In genomic region chr13:99932406-99932805, GRCm38 (mm10) we compare ENCODE assay signal across 38 mouse cellular contexts. TPM values are rescaled to one million over a fixed set of nuclear protein-coding genes. Genes with fewer than 3 reads are reported as not detected.
DNase-seq lines count a peak whose midpoint lies in the region; ATAC-seq and TF ChIP-seq lines count a peak whose summit lies in the region.
"Had no signal": no experiment of that assay in that cellular context is flagged by ENCODE, and none has a peak within 500 bp of the region (broad histone marks: within the 10 kb centered on the region; RNA-seq: fewer than 3 reads in every experiment).

No protein-coding gene starts in this region.

- no peak overlapping the region for H3K4me2 ChIP-seq in heart, embryonic 16.5 days (ENCODE audit: low read depth, low read length)
- H3K4me2 ChIP-seq: embryonic facial prominence, embryonic 13.5 days; forebrain, embryonic 15.5 days; heart, embryonic 15.5 days; hindbrain, embryonic 15.5 days; kidney, embryonic 15.5 days; limb, embryonic 12.5 days; liver, embryonic 15.5 days; lung, embryonic 14.5 days; midbrain, embryonic 11.5 days; neural tube, embryonic 15.5 days had no signal

- no peak overlapping the region for H3K27ac ChIP-seq in heart, embryonic 16.5 days (ENCODE audit: low read length)
- H3K27ac ChIP-seq in heart, adult 2 months: no peak overlapping the region
- H3K27ac ChIP-seq: embryonic facial prominence, embryonic 13.5 days; forebrain, embryonic 10.5 days; forebrain, embryonic 15.5 days; heart, embryonic 15.5 days; hindbrain, embryonic 10.5 days; hindbrain, embryonic 15.5 days; kidney, embryonic 15.5 days; layer of hippocampus, adult 2 months; left cerebral cortex, adult 2 months; limb, embryonic 12.5 days; liver, embryonic 15.5 days; neural tube, embryonic 15.5 days had no signal

- no peaks in the 10 kb centered on the region for H3K79me2 ChIP-seq in heart, adult 2 months (replicated peaks; ENCODE audit: control insufficient read depth, insufficient read depth, low read length)

- no peak for DNase-seq in heart, adult 2 months
- DNase-seq in CD4-positive helper T cell, adult 2 months (ENCODE audit: low read depth, low spot score): peak; percentile 32
- DNase-seq in thymus, postnatal 14 days: peak; percentile 16
- no peak for DNase-seq in spleen, postnatal 10 days (ENCODE audit: low spot score in 2 of 2)
- DNase-seq in cerebellum, postnatal 4 days (ENCODE audit: low spot score in 2 of 2): no peak
- no peak for DNase-seq in testis, postnatal 10 days (ENCODE audit: low spot score)
- DNase-seq: adrenal gland, adult 8-10 months; cerebellum, adult 11 months; cerebellum, adult 9-10 months; cerebellum, postnatal 36 days; gastrocnemius, postnatal 36 days; kidney, adult 18-20 months; kidney, postnatal 36 days; lung, embryonic 14.5 days; lung, postnatal 14 days; retina, postnatal 1 day; right cerebral cortex, postnatal 25 days had no signal

- H3K4me3 ChIP-seq in heart, embryonic 16.5 days (ENCODE audit: low read length): no peak overlapping the region
- no peak overlapping the region for H3K4me3 ChIP-seq in heart, adult 2 months
- H3K4me3 ChIP-seq: embryonic facial prominence, embryonic 13.5 days; forebrain, embryonic 10.5 days; forebrain, embryonic 15.5 days; heart, embryonic 15.5 days; hindbrain, embryonic 10.5 days; hindbrain, embryonic 15.5 days; kidney, embryonic 15.5 days; layer of hippocampus, adult 2 months; left cerebral cortex, adult 2 months; limb, embryonic 12.5 days; liver, embryonic 15.5 days; myocyte; neural tube, embryonic 15.5 days had no signal

- H3K36me3 ChIP-seq in heart, embryonic 16.5 days (ENCODE audit: control insufficient read depth, insufficient read depth): no peaks in the 10 kb centered on the region
- no peaks in the 10 kb centered on the region for H3K36me3 ChIP-seq in heart, adult 2 months (ENCODE audit: control insufficient read depth, insufficient read depth, low read length)
- H3K36me3 ChIP-seq: embryonic facial prominence, embryonic 13.5 days; forebrain, embryonic 10.5 days; forebrain, embryonic 15.5 days; heart, embryonic 15.5 days; hindbrain, embryonic 10.5 days; hindbrain, embryonic 15.5 days; kidney, embryonic 15.5 days; limb, embryonic 12.5 days; liver, embryonic 15.5 days; neural tube, embryonic 15.5 days had no signal

- TF ChIP-seq CTCF in heart, adult 2 months (IDR thresholded peaks at IDR 0.05): no peak

- TF ChIP-seq EP300 in heart, adult 2 months (IDR thresholded peaks at IDR 0.05; ENCODE audit: insufficient read depth, low read depth, low read length): no peak

- no peaks in the 10 kb centered on the region for H3K9me3 ChIP-seq in heart, embryonic 16.5 days (replicated peaks; ENCODE audit: control insufficient read depth, low read length)
- H3K9me3 ChIP-seq: embryonic facial prominence, embryonic 13.5 days; forebrain, embryonic 10.5 days; forebrain, embryonic 15.5 days; heart, embryonic 15.5 days; hindbrain, embryonic 10.5 days; hindbrain, embryonic 15.5 days; kidney, embryonic 15.5 days; limb, embryonic 12.5 days; liver, embryonic 15.5 days; neural tube, embryonic 15.5 days had no signal

- H3K4me1 ChIP-seq in heart, embryonic 16.5 days (ENCODE audit: control insufficient read depth, insufficient read depth, low read length): no peaks in the 10 kb centered on the region
- no peaks in the 10 kb centered on the region for H3K4me1 ChIP-seq in heart, adult 2 months (ENCODE audit: control insufficient read depth, insufficient read depth, low read length)
- H3K4me1 ChIP-seq: embryonic facial prominence, embryonic 13.5 days; forebrain, embryonic 10.5 days; forebrain, embryonic 15.5 days; heart, embryonic 15.5 days; kidney, embryonic 15.5 days; limb, embryonic 12.5 days; liver, embryonic 15.5 days; neural tube, embryonic 15.5 days had no signal

- H3K9ac ChIP-seq in heart, embryonic 16.5 days (ENCODE audit: low read length): no peak overlapping the region
- no peak overlapping the region for H3K9ac ChIP-seq in heart, adult 2 months (ENCODE audit: low read depth, low read length)
- H3K9ac ChIP-seq: embryonic facial prominence, embryonic 13.5 days; forebrain, embryonic 15.5 days; heart, embryonic 15.5 days; hindbrain, embryonic 15.5 days; kidney, embryonic 15.5 days; limb, embryonic 12.5 days; liver, embryonic 15.5 days; lung, embryonic 14.5 days; neural tube, embryonic 15.5 days had no signal

- 79% methylated on average over 1 of the region's 1 CpGs for WGBS in heart, embryonic 16.5 days
- 50% methylated on average over 1 of the region's 1 CpGs for WGBS in heart, adult 2 months

- no peak for TF ChIP-seq POLR2A in heart, adult 2 months (IDR thresholded peaks at IDR 0.05; ENCODE audit: insufficient read depth, low read depth, low read length)

- intact Hi-C loops in heart, adult 2 months (cut with DNase I): no loop called here

- no peaks in the 10 kb centered on the region for H3K27me3 ChIP-seq in heart, embryonic 16.5 days (ENCODE audit: control insufficient read depth, insufficient read depth, low read length)
- H3K27me3 ChIP-seq in heart, adult 2 months (ENCODE audit: control insufficient read depth, insufficient read depth, low read length): no peaks in the 10 kb centered on the region
- H3K27me3 ChIP-seq: CH12.LX; embryonic facial prominence, embryonic 13.5 days; forebrain, embryonic 15.5 days; heart, embryonic 15.5 days; hindbrain, embryonic 15.5 days; kidney, embryonic 15.5 days; limb, embryonic 12.5 days; liver, embryonic 15.5 days; neural tube, embryonic 15.5 days had no signal

- ATAC-seq in heart, embryonic 16.5 days (replicated peaks; ENCODE audit: extremely low read depth, insufficient read depth, low FRiP score): 0 out of 2 replicates have a peak, but pooled peaks have one; percentile 23
- peak; percentile 56 for ATAC-seq in granulocyte monocyte progenitor cell, adult 5-6 weeks (replicated peaks; ENCODE audit: poor library complexity, severe bottlenecking)
- ATAC-seq: forebrain, embryonic 15.5 days had no signal

RNA-seq across cellular contexts. Expression of gene Cartpt, which starts 31.5 kb away (rescaled TPM):
- polyA plus RNA-seq in heart, embryonic 16.5 days (2015; fragmentation: Nextera tagmentation; extraction: Ambion mirVana): 0.42 and 0.49 TPM in 2 replicates
- total RNA-seq in heart, adult 2 months (2021): under 1 TPM; 0.26 to 0.41 TPM
- polyA plus RNA-seq in heart, adult 2 months (2012; rRNA removed): 0.25 and 0.79 TPM in 2 replicates
- not detected in 2 replicates for total RNA-seq in granulocyte monocyte progenitor cell, adult 5-6 weeks (2014; fragmentation: Nextera tagmentation)
- total RNA-seq in granulocyte monocyte progenitor cell, adult 5-6 weeks (2017): not detected in 2 replicates
- total RNA-seq: CH12.LX; ES-E14; gastrocnemius, adult 18-20 months; gastrocnemius, postnatal 36 days; heart, adult 8-10 months; liver, adult 2 months had no signal
- polyA plus RNA-seq: limb, embryonic 12.5 days; liver, adult 2 months had no signal

Comparison
In these comparisons a context has a peak if more than half of its experiments do, and no peak if none do; other contexts are left out.
1. DNase-seq: peak in CD4-positive helper T cell, adult 2 months (single experiment) and thymus, postnatal 14 days (single experiment); none in heart, adult 2 months (0 of 2), spleen, postnatal 10 days (0 of 2), cerebellum, postnatal 4 days (0 of 2) and testis, postnatal 10 days (single experiment).